In the genomic region with DNA sequence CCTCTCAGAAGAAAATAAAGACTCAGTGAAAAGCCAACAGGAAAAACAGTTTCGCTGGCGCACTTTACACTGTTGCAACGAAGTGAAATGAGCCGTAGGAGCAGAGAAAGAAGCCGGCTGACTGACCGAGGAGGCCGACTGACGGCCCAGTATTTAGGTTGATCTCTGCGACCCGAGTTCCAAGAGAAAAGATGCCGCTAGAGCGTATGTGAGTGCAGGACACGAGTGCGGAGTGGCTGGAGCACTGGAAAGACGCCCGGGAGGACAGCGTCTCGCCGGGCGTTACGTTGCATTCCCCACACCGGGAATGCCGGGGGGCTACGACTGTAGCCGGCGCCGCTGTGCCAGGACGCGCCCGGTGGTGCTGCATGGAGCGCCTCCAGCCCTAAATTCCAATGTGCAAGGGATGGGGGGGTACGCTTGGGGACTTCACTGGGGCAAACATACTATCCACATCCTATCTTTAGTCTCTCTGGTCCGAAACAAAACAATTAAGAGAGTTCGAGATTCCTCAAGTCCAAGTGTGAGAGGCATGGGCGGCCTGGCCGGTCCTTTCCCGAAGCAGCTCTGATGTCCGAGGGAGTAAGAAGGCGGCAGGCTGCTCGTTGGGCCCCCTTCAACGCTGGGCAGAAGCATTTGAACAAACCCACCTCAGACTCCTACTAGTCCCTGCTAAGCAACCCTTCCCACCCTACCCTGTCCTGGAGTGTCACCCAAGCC, we compare ENCODE assay signal across 8 mouse cellular contexts. TPM values are rescaled to one million over a fixed set of nuclear protein-coding genes. Genes with fewer than 3 reads are reported as not detected.
DNase-seq lines count a peak whose midpoint lies in the region; ATAC-seq and TF ChIP-seq lines count a peak whose summit lies in the region.

No protein-coding gene starts in this region.

- no peak for TF ChIP-seq POLR2A in cortical plate, adult 2 months (IDR thresholded peaks at IDR 0.05; ENCODE audit: extremely low read depth, insufficient read depth, low read length)

- peak overlapping the region; percentile 98 for H3K9ac ChIP-seq in limb, embryonic 13.5 days
- 0 out of 2 replicates have a peak overlapping the region, but pooled peaks have one; percentile 54 for H3K9ac ChIP-seq in midbrain, embryonic 16.5 days (ENCODE audit: low read depth, low read length)

- H3K4me3 ChIP-seq in left cerebral cortex, adult 2 months, result peak overlapping the region; percentile 44
- H3K4me3 ChIP-seq in cortical plate, adult 2 months (ENCODE audit: insufficient read depth, low read length), result peak overlapping the region; percentile 21
- peak overlapping the region; percentile 75 for H3K4me3 ChIP-seq in limb, embryonic 13.5 days
- peak overlapping the region; percentile 48 for H3K4me3 ChIP-seq in midbrain, embryonic 16.5 days (ENCODE audit: low read depth, low read length)

- under 1% methylated on average over 41 of the region's 41 CpGs for WGBS in limb, embryonic 13.5 days
- WGBS in midbrain, embryonic 16.5 days, result under 1% methylated on average over 41 of the region's 41 CpGs

- peak overlapping the region; percentile 70 for H3K4me2 ChIP-seq in limb, embryonic 13.5 days (replicated peaks)
- H3K4me2 ChIP-seq in midbrain, embryonic 16.5 days (ENCODE audit: low read length), result peak overlapping the region; percentile 76

- no peaks in the 10 kb centered on the region for H3K9me3 ChIP-seq in limb, embryonic 13.5 days
- no peaks in the 10 kb centered on the region for H3K9me3 ChIP-seq in midbrain, embryonic 16.5 days (replicated peaks; ENCODE audit: control insufficient read depth, low read length, poor library complexity, severe bottlenecking)

- no peaks in the 10 kb centered on the region for H3K36me3 ChIP-seq in limb, embryonic 13.5 days
- H3K36me3 ChIP-seq in midbrain, embryonic 16.5 days (ENCODE audit: control insufficient read depth, insufficient read depth, low read length), result no peaks in the 10 kb centered on the region

- H3K27ac ChIP-seq in left cerebral cortex, adult 2 months, result 0 out of 2 replicates have a peak overlapping the region, but pooled peaks have one; percentile 38
- H3K27ac ChIP-seq in cortical plate, adult 2 months (ENCODE audit: insufficient read depth, low read length), result peak overlapping the region; percentile 89
- H3K27ac ChIP-seq in limb, embryonic 13.5 days, result peak overlapping the region; percentile 99
- H3K27ac ChIP-seq in midbrain, embryonic 16.5 days (ENCODE audit: low read length), result peak overlapping the region; percentile 4

- DNase-seq in left cerebral cortex, adult 2 months (ENCODE audit: extremely low spot score in 1 of 2, low spot score in 2 of 2), result no peak
- no peak for DNase-seq in left cerebral cortex, postnatal 4 days
- peak; percentile 51 to 60 for DNase-seq in heart, postnatal 14 days
- DNase-seq in right cerebral cortex, postnatal 10 days (ENCODE audit: low spot score in 2 of 2), result no peak
- DNase-seq in thymus, postnatal 14 days, result no peak

- intact Hi-C loops in left cerebral cortex, adult 2 months (cut with DNase I), result loop anchor here (5.0 kb wide), 1 partner anchor 290 kb away; no protein-coding TSS in a partner anchor
- intact Hi-C loops in left cerebral cortex, postnatal 4 days (cut with DNase I), result loop anchor here (10.0 kb wide), 1 partner anchor 293 kb away; no protein-coding TSS in a partner anchor
- intact Hi-C loops in heart, postnatal 14 days (cut with DNase I), result loop anchor here (2.0 to 5.0 kb wide), 4 partner anchors 45 to 403 kb away; no protein-coding TSS in a partner anchor

- peak; percentile 18; the same call in 1 of the 2 replicates for ATAC-seq in limb, embryonic 13.5 days (ENCODE audit: low FRiP score, low read depth)
- peak; percentile 16; the same call in 1 of the 2 replicates for ATAC-seq in midbrain, embryonic 16.5 days

- no peak for TF ChIP-seq CTCF in left cerebral cortex, adult 2 months (IDR thresholded peaks at IDR 0.05)
- TF ChIP-seq CTCF in cortical plate, adult 2 months (IDR thresholded peaks at IDR 0.05; ENCODE audit: extremely low read depth, insufficient read depth, low read length), result no peak

- H3K27me3 ChIP-seq in limb, embryonic 13.5 days, result peaks cover 4% of the 10 kb centered on the region; the same call in 1 of the 2 replicates
- peaks cover 48% of the 10 kb centered on the region for H3K27me3 ChIP-seq in midbrain, embryonic 16.5 days (ENCODE audit: control insufficient read depth, insufficient read depth, low read depth, low read length)

- no peaks in the 10 kb centered on the region for H3K4me1 ChIP-seq in cortical plate, adult 2 months (ENCODE audit: control insufficient read depth, insufficient read depth, low read length)
- H3K4me1 ChIP-seq in limb, embryonic 13.5 days, result peaks cover 54% of the 10 kb centered on the region
- H3K4me1 ChIP-seq in midbrain, embryonic 16.5 days (ENCODE audit: control insufficient read depth, insufficient read depth, low read length), result peaks cover 24% of the 10 kb centered on the region

RNA-seq across cellular contexts. Expression of gene Mecom, which starts 40.1 kb away (rescaled TPM):
- 1 to 10 TPM; 2.1 to 4.1 TPM for total RNA-seq in left cerebral cortex, adult 2 months (2021)
- 1 to 10 TPM; 5.3 to 6.0 TPM for total RNA-seq in left cerebral cortex, postnatal 4 days (2021)
- polyA plus RNA-seq in cortical plate, adult 2 months (2012; rRNA removed), result 2.6 and 3.2 TPM in 2 replicates
- total RNA-seq in heart, postnatal 14 days (2021), result 10 to 100 TPM; 21.8 to 28.1 TPM
- polyA plus RNA-seq in limb, embryonic 13.5 days (2015; fragmentation: Nextera tagmentation; extraction: Ambion mirVana), result 87.4 and 90.7 TPM in 2 replicates
- 4.0 and 5.3 TPM in 2 replicates for polyA plus RNA-seq in midbrain, embryonic 16.5 days (2015; fragmentation: Nextera tagmentation; extraction: Ambion mirVana)

Comparison
In these comparisons a context has a peak if more than half of its experiments do, and no peak if none do; other contexts are left out.
1. DNase-seq: peak in heart, postnatal 14 days (2 of 2); none in left cerebral cortex, adult 2 months (0 of 2), left cerebral cortex, postnatal 4 days (single experiment), right cerebral cortex, postnatal 10 days (0 of 2) and thymus, postnatal 14 days (single experiment).
2. H3K27ac ChIP-seq: peak in every context shown above with its lines; median percentile 99 in limb, embryonic 13.5 days; 89 in cortical plate, adult 2 months; 38 in left cerebral cortex, adult 2 months; 4 in midbrain, embryonic 16.5 days.
3. H3K4me3 ChIP-seq: peak in every context shown above with its lines; median percentile 75 in limb, embryonic 13.5 days; 48 in midbrain, embryonic 16.5 days; 44 in left cerebral cortex, adult 2 months; 21 in cortical plate, adult 2 months.